Mouse (Mus musculus) forebrain, embryonic 15.5 days (tissue): Measurements from ENCODE around the gene Hsd3b1. TPM values are rescaled to one million over a fixed set of nuclear protein-coding genes. Genes with fewer than 3 reads are reported as not detected.
"Not testable (repeated sequence)": the region's sequence is repeated elsewhere in the genome, so short reads cannot be mapped to it uniquely, and the experiment has no call there.

ENCODE experiments used
- ATAC-seq: fragments of 200-750 bp; cut with Nextera tagmentation; replicated peaks from 2 replicates; pipeline ENCODE4 v1.8.0; 2017; ENCODE audit warnings: mild to moderate bottlenecking, moderate TSS enrichment, moderate library complexity
- H3K27ac ChIP-seq: fragments of 300-500 bp; sonication (generic); replicated peaks from 2 replicates; pipeline ENCODE4 v1.5.1; 2015; ENCODE audit warnings: mild to moderate bottlenecking, inconsistent platforms
- H3K27me3 ChIP-seq: fragments of 300-500 bp; sonication (generic); 2 replicates; pipeline ENCODE4 v1.6.1; 2015; ENCODE audit warnings: inconsistent platforms
- H3K36me3 ChIP-seq: fragments of 300-500 bp; sonication (generic); 2 replicates; pipeline ENCODE4 v1.6.1; 2015; ENCODE audit warnings: mild to moderate bottlenecking, inconsistent platforms
- H3K4me1 ChIP-seq: fragments of 300-500 bp; sonication (generic); 2 replicates; pipeline ENCODE4 v1.6.1; 2015; ENCODE audit warnings: inconsistent platforms
- H3K4me2 ChIP-seq: fragments of 300-500 bp; sonication (generic); replicated peaks from 2 replicates; pipeline ENCODE4 v1.6.1; 2015; ENCODE audit warnings: mild to moderate bottlenecking, inconsistent platforms
- H3K4me3 ChIP-seq: fragments of 300-500 bp; sonication (generic); 2 replicates; pipeline ENCODE4 v1.5.1; 2015; ENCODE audit warnings: mild to moderate bottlenecking, inconsistent platforms
- H3K9ac ChIP-seq: fragments of 300-500 bp; sonication (generic); replicated peaks from 2 replicates; pipeline ENCODE4 v1.6.1; 2015; ENCODE audit warnings: mild to moderate bottlenecking, inconsistent platforms
- H3K9me3 ChIP-seq: fragments of 300-500 bp; sonication (generic); 2 replicates; pipeline ENCODE4 v1.6.1; 2016; ENCODE audit warnings: inconsistent platforms
- WGBS: fragments of 180-500 bp; shearing (Covaris S2); methylation state at CpG from one replicate; pipeline ENCODE4 v1.1.7; 2015; ENCODE audit warnings: mixed read lengths; 5-methylcytosine and 5-hydroxymethylcytosine counted together
- polyA plus RNA-seq: library from polyadenylated mRNA; unstranded; fragments of >200 nt; fragmentation: Nextera tagmentation; extraction: Ambion mirVana; gene quantifications from 2 replicates; pipeline ENCODE4 v1.2.1, GENCODE M21; 2015

Hsd3b1 gene
- polyA plus RNA-seq, 1 experiment from 2014 or later: not detected

DNA sequence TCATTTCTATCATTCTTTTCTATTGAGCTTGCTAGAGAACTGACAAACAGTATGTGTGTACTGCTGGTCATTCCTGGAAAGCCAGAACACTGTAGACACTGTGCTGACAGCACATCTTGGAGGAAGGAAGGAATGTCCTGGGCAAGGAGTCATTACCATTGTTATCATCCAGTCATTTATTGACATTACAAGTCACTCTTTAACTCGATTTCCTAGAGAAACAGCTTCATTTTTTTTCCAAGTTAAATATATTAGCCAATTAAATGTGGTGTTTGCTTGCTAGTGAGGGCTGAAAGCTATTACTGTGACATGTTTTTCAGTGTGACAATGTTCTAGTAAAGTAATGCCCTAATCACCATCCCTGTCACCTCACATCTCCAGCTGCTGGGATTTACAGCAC is 5.9 kb downstream of the Hsd3b1 start:
- ATAC-seq: no peak
- Histone ChIP-seq H3K4me3 (no peak overlapping the region), H3K9me3 (no peaks in the 10 kb centered on the region), H3K4me1 (no peaks in the 10 kb centered on the region), H3K9ac (no peak overlapping the region), H3K27ac (no peak overlapping the region), H3K4me2 (no peak overlapping the region), H3K36me3 (no peaks in the 10 kb centered on the region), H3K27me3 (no peaks in the 10 kb centered on the region)
- WGBS: 41% methylated on average over 1 of the region's 1 CpGs

- H3K27ac ChIP-seq: no peak overlapping the region
- ATAC-seq: no peak
- 99% methylated on average over 3 of the region's 3 CpGs for WGBS
- H3K9me3 ChIP-seq: no peaks in the 10 kb centered on the region
- H3K36me3 ChIP-seq: no peaks in the 10 kb centered on the region
- no peaks in the 10 kb centered on the region for H3K4me1 ChIP-seq
- H3K4me3 ChIP-seq: no peak overlapping the region
- H3K9ac ChIP-seq: no peak overlapping the region
- no peak overlapping the region for H3K4me2 ChIP-seq
- H3K27me3 ChIP-seq: no peaks in the 10 kb centered on the region
Measured at GRCm38 (mm10) chr3:98853051-98853450, 6.5 kb downstream of the Hsd3b1 start.

DNA sequence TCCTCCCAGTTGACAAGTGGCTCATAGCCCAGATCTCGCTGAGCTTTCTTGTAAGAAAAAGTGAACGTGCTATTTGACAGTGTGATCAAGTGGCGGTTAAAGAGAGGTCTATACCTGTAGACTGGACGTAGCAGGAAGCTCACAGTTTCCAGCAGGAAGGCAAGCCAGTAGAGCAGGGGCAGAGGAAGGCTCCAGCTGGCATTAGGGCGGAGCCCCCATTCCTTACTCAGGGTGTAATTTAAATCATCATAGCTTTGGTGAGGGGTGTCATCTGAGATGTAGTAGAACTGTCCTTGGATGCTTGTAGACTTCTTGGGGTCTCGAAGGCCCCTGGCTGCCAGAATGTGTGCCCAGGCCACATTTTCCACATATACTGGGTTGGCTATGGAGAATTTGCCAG is 7.0 kb downstream of the Hsd3b1 start:
- no peaks in the 10 kb centered on the region for H3K4me1 ChIP-seq

GRCm38 (mm10) chr3:98851853-98852252 is 7.7 kb downstream of the Hsd3b1 start:
- no peak for ATAC-seq
- no peak overlapping the region for H3K9ac ChIP-seq
- 77% methylated on average over 2 of the region's 2 CpGs for WGBS

More for the DNA sequence above, 7.0 kb downstream of the Hsd3b1 start:
- Histone ChIP-seq H3K4me3 (no peak overlapping the region), H3K36me3 (no peaks in the 10 kb centered on the region), H3K9ac (no peak overlapping the region), H3K9me3 (no peaks in the 10 kb centered on the region), H3K4me2 (no peak overlapping the region), H3K27ac (no peak overlapping the region), H3K27me3 (no peaks in the 10 kb centered on the region)
- WGBS: 87% methylated on average over 6 of the region's 6 CpGs
- no peak for ATAC-seq

GRCm38 (mm10) chr3:98850262-98850661 is 9.3 kb downstream of the Hsd3b1 start:
- no peak overlapping the region for H3K4me2 ChIP-seq

More at GRCm38 (mm10) chr3:98851853-98852252, 7.7 kb downstream of the Hsd3b1 start:
- Histone ChIP-seq H3K4me2 (no peak overlapping the region), H3K27ac (no peak overlapping the region), H3K4me3 (no peak overlapping the region), H3K9me3 (no peaks in the 10 kb centered on the region), H3K4me1 (no peaks in the 10 kb centered on the region), H3K36me3 (no peaks in the 10 kb centered on the region), H3K27me3 (no peaks in the 10 kb centered on the region)

DNA sequence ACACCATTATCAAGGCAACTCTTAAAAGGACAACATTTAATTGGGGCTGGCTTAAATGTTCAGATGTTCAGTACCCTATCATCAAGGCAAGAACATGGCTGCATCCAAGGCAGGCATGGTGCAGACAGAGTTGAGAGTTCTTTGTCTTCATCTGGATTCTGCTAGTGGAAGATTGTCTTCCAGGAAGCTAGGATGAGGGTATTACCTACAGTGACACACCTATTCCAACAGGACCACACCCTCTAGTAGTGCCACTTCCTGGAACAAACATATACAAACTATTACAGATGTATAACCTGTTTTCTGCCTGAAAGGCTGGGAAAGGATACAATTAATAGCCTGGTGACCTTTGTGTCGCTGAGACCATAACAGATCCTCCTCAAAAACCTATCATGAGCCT is 10.7 kb downstream of the Hsd3b1 start:
- Histone ChIP-seq H3K27ac (no peak overlapping the region), H3K36me3 (no peaks in the 10 kb centered on the region), H3K4me3 (no peak overlapping the region), H3K4me2 (no peak overlapping the region), H3K9me3 (no peaks in the 10 kb centered on the region), H3K4me1 (no peaks in the 10 kb centered on the region), H3K9ac (no peak overlapping the region), H3K27me3 (no peaks in the 10 kb centered on the region)
- ATAC-seq: no peak
- WGBS: 91% methylated on average over 1 of the region's 1 CpGs

More at GRCm38 (mm10) chr3:98850262-98850661, 9.3 kb downstream of the Hsd3b1 start:
- WGBS: 89% methylated on average over 5 of the region's 5 CpGs
- H3K36me3 ChIP-seq: no peaks in the 10 kb centered on the region
- H3K9me3 ChIP-seq: no peaks in the 10 kb centered on the region
- no peaks in the 10 kb centered on the region for H3K4me1 ChIP-seq
- no peak for ATAC-seq
- H3K9ac ChIP-seq: no peak overlapping the region
- H3K27me3 ChIP-seq: no peaks in the 10 kb centered on the region
- no peak overlapping the region for H3K27ac ChIP-seq
- no peak overlapping the region for H3K4me3 ChIP-seq

- Histone ChIP-seq H3K9ac (no peak within 1 kb of the TSS), H3K36me3 (no peaks in the 10 kb centered on the region), H3K27me3 (no peaks in the 10 kb centered on the region), H3K4me1 (no peaks in the 10 kb centered on the region), H3K4me2 (no peak within 1 kb of the TSS), H3K4me3 (no peak within 1 kb of the TSS), H3K9me3 (no peaks in the 10 kb centered on the region), H3K27ac (no peak within 1 kb of the TSS)
- ATAC-seq: no peak
- WGBS: 75% methylated on average over 6 of the region's 6 CpGs
Measured at GRCm38 (mm10) chr3:98814101-98814670, 45.4 kb downstream of the Hsd3b1 start, which contains the start of gene Hsd3b6. Hsd3b6 (minus strand) TSS chr3:98814443.

- not testable (repeated sequence) for H3K4me2 ChIP-seq, H3K27me3 ChIP-seq, H3K4me1 ChIP-seq, H3K4me3 ChIP-seq, H3K9me3 ChIP-seq, H3K27ac ChIP-seq, ATAC-seq, H3K36me3 ChIP-seq, H3K9ac ChIP-seq
- whole genome bisulfite sequencing: 86% methylated on average over 6 of the region's 6 CpGs
Measured at GRCm38 (mm10) chr3:98812653-98813052, 46.9 kb downstream of the Hsd3b1 start.

GRCm38 (mm10) chr3:98805032-98805431 is 54.6 kb downstream of the Hsd3b1 start:
- H3K9ac ChIP-seq, H3K4me2 ChIP-seq, H3K36me3 ChIP-seq, H3K27ac ChIP-seq, H3K4me1 ChIP-seq, H3K9me3 ChIP-seq, ATAC-seq, H3K4me3 ChIP-seq, H3K27me3 ChIP-seq: not testable (repeated sequence)
- 50% methylated on average over 3 of the region's 3 CpGs for WGBS

Other genes with a start within 250 kb of the Hsd3b1 start
- not detected in 2 replicates for gene Hsd3b5, start 229.5 kb downstream of the Hsd3b1 start, polyA plus RNA-seq
- not detected in 2 replicates for gene Hsd3b2, start 135.3 kb downstream of the Hsd3b1 start, polyA plus RNA-seq
- 0.31 and 0.50 TPM in 2 replicates for gene Hsd3b3, start 96.7 kb downstream of the Hsd3b1 start, polyA plus RNA-seq
- 0.37 and 1.1 TPM in 2 replicates for gene Hsd3b6, start 45.4 kb downstream of the Hsd3b1 start, polyA plus RNA-seq
- 0.20 TPM in 1 of 2 replicates, not detected in the other for gene Hao2, start 33.4 kb upstream of the Hsd3b1 start, polyA plus RNA-seq